Mouse (Mus musculus): ENCODE results near the gene Trim41. TPM values are rescaled to one million over a fixed set of nuclear protein-coding genes. Genes with fewer than 3 reads are reported as not detected.
"Not testable (repeated sequence)": the region's sequence is repeated elsewhere in the genome, so short reads cannot be mapped to it uniquely, and the experiment has no call there.

Trim41 gene
- polyA plus RNA-seq, 1 experiment from 2014 or later: 5.7 TPM

GRCm38 (mm10) chr11:48851270-48851995 is 34.3 kb upstream of the Trim41 start:
- WGBS: 78% methylated on average over 4 of the region's 4 CpGs
- no peak overlapping the region for H3K9ac ChIP-seq (ENCODE audit: low read length)
- peaks cover 12% of the 10 kb centered on the region for H3K4me1 ChIP-seq (ENCODE audit: control insufficient read depth, insufficient read depth, low read length)
- no peak overlapping the region for H3K4me2 ChIP-seq (ENCODE audit: low read depth, low read length)
- H3K9me3 ChIP-seq (replicated peaks; ENCODE audit: control insufficient read depth, low read length): no peaks in the 10 kb centered on the region
- no peaks in the 10 kb centered on the region for H3K27me3 ChIP-seq (ENCODE audit: control insufficient read depth, insufficient read depth, low read length)
- ATAC-seq (ENCODE audit: insufficient read depth, low FRiP score): no peak
- no peak overlapping the region for H3K27ac ChIP-seq (ENCODE audit: low read length)
- no peak overlapping the region for H3K4me3 ChIP-seq (replicated peaks; ENCODE audit: low read length)
- no peaks in the 10 kb centered on the region for H3K36me3 ChIP-seq (ENCODE audit: control insufficient read depth, insufficient read depth, low read length)

GRCm38 (mm10) chr11:48850240-48850639 is 33.1 kb upstream of the Trim41 start:
- Histone ChIP-seq H3K9ac (ENCODE audit: low read length) (no peak overlapping the region), H3K4me2 (ENCODE audit: low read depth, low read length) (no peak overlapping the region), H3K27ac (ENCODE audit: low read length) (no peak overlapping the region), H3K4me1 (ENCODE audit: control insufficient read depth, insufficient read depth, low read length) (peaks cover 12% of the 10 kb centered on the region), H3K9me3 (replicated peaks; ENCODE audit: control insufficient read depth, low read length) (no peaks in the 10 kb centered on the region), H3K27me3 (ENCODE audit: control insufficient read depth, insufficient read depth, low read length) (no peaks in the 10 kb centered on the region), H3K4me3 (replicated peaks; ENCODE audit: low read length) (no peak overlapping the region), H3K36me3 (ENCODE audit: control insufficient read depth, insufficient read depth, low read length) (no peaks in the 10 kb centered on the region)
- ATAC-seq (ENCODE audit: insufficient read depth, low FRiP score): no peak
- WGBS: 11% methylated on average over 2 of the region's 2 CpGs

GRCm38 (mm10) chr11:48846881-48847280 is 29.7 kb upstream of the Trim41 start:
- Histone ChIP-seq H3K9ac (ENCODE audit: low read length) (no peak overlapping the region), H3K9me3 (replicated peaks; ENCODE audit: control insufficient read depth, low read length) (no peaks in the 10 kb centered on the region), H3K27me3 (ENCODE audit: control insufficient read depth, insufficient read depth, low read length) (no peaks in the 10 kb centered on the region), H3K4me2 (ENCODE audit: low read depth, low read length) (no peak overlapping the region), H3K27ac (ENCODE audit: low read length) (no peak overlapping the region), H3K36me3 (ENCODE audit: control insufficient read depth, insufficient read depth, low read length) (no peaks in the 10 kb centered on the region), H3K4me3 (replicated peaks; ENCODE audit: low read length) (no peak overlapping the region), H3K4me1 (ENCODE audit: control insufficient read depth, insufficient read depth, low read length) (no peaks in the 10 kb centered on the region)
- ATAC-seq (ENCODE audit: insufficient read depth, low FRiP score): no peak
- 65% methylated on average over 5 of the region's 5 CpGs for WGBS

GRCm38 (mm10) chr11:48846362-48846761 is 29.2 kb upstream of the Trim41 start:
- not testable (repeated sequence) for ATAC-seq (ENCODE audit: insufficient read depth, low FRiP score); H3K4me1 ChIP-seq (ENCODE audit: control insufficient read depth, insufficient read depth, low read length); H3K27ac ChIP-seq (ENCODE audit: low read length); H3K36me3 ChIP-seq (ENCODE audit: control insufficient read depth, insufficient read depth, low read length); H3K4me2 ChIP-seq (ENCODE audit: low read depth, low read length); H3K9ac ChIP-seq (ENCODE audit: low read length); H3K4me3 ChIP-seq (replicated peaks; ENCODE audit: low read length); H3K27me3 ChIP-seq (ENCODE audit: control insufficient read depth, insufficient read depth, low read length); H3K9me3 ChIP-seq (replicated peaks; ENCODE audit: control insufficient read depth, low read length)
- WGBS: 72% methylated on average over 2 of the region's 2 CpGs

GRCm38 (mm10) chr11:48845244-48845815 is 28.2 kb upstream of the Trim41 start:
- no peak overlapping the region for H3K27ac ChIP-seq (ENCODE audit: low read length)
- WGBS: 26% methylated on average over 13 of the region's 13 CpGs

GRCm38 (mm10) chr11:48844309-48844708 is 27.2 kb upstream of the Trim41 start:
- no peak overlapping the region for H3K4me3 ChIP-seq (replicated peaks; ENCODE audit: low read length)
- no peak for ATAC-seq (ENCODE audit: insufficient read depth, low FRiP score)
- H3K27ac ChIP-seq (ENCODE audit: low read length): no peak overlapping the region
- 47% methylated on average over 6 of the region's 6 CpGs for WGBS
- no peaks in the 10 kb centered on the region for H3K9me3 ChIP-seq (replicated peaks; ENCODE audit: control insufficient read depth, low read length)
- H3K27me3 ChIP-seq (ENCODE audit: control insufficient read depth, insufficient read depth, low read length): no peaks in the 10 kb centered on the region
- no peak overlapping the region for H3K9ac ChIP-seq (ENCODE audit: low read length)
- no peaks in the 10 kb centered on the region for H3K4me1 ChIP-seq (ENCODE audit: control insufficient read depth, insufficient read depth, low read length)
- H3K36me3 ChIP-seq (ENCODE audit: control insufficient read depth, insufficient read depth, low read length): no peaks in the 10 kb centered on the region
- H3K4me2 ChIP-seq (ENCODE audit: low read depth, low read length): no peak overlapping the region

More at GRCm38 (mm10) chr11:48845244-48845815, 28.2 kb upstream of the Trim41 start:
- no peaks in the 10 kb centered on the region for H3K4me1 ChIP-seq (ENCODE audit: control insufficient read depth, insufficient read depth, low read length)
- peak overlapping the region; percentile 5; the same call in 1 of the 2 replicates for H3K9ac ChIP-seq (ENCODE audit: low read length)
- ATAC-seq (ENCODE audit: insufficient read depth, low FRiP score): no peak
- no peaks in the 10 kb centered on the region for H3K27me3 ChIP-seq (ENCODE audit: control insufficient read depth, insufficient read depth, low read length)
- no peak overlapping the region for H3K4me2 ChIP-seq (ENCODE audit: low read depth, low read length)
- no peaks in the 10 kb centered on the region for H3K36me3 ChIP-seq (ENCODE audit: control insufficient read depth, insufficient read depth, low read length)
- no peaks in the 10 kb centered on the region for H3K9me3 ChIP-seq (replicated peaks; ENCODE audit: control insufficient read depth, low read length)
- H3K4me3 ChIP-seq (replicated peaks; ENCODE audit: low read length): no peak overlapping the region

GRCm38 (mm10) chr11:48843202-48843601 is 26.0 kb upstream of the Trim41 start:
- Histone ChIP-seq H3K9ac (ENCODE audit: low read length) (no peak overlapping the region), H3K27ac (ENCODE audit: low read length) (no peak overlapping the region), H3K4me2 (ENCODE audit: low read depth, low read length) (no peak overlapping the region), H3K4me1 (ENCODE audit: control insufficient read depth, insufficient read depth, low read length) (no peaks in the 10 kb centered on the region; the same call in 1 of the 2 replicates), H3K9me3 (replicated peaks; ENCODE audit: control insufficient read depth, low read length) (no peaks in the 10 kb centered on the region), H3K4me3 (replicated peaks; ENCODE audit: low read length) (no peak overlapping the region), H3K27me3 (ENCODE audit: control insufficient read depth, insufficient read depth, low read length) (no peaks in the 10 kb centered on the region), H3K36me3 (ENCODE audit: control insufficient read depth, insufficient read depth, low read length) (no peaks in the 10 kb centered on the region)
- 62% methylated on average over 11 of the region's 11 CpGs for WGBS
- no peak for ATAC-seq (ENCODE audit: insufficient read depth, low FRiP score)

- WGBS: 77% methylated on average over 4 of the region's 4 CpGs
- ATAC-seq (ENCODE audit: insufficient read depth, low FRiP score): no peak
Measured at GRCm38 (mm10) chr11:48842378-48842792, 25.2 kb upstream of the Trim41 start.

GRCm38 (mm10) chr11:48841213-48841612 is 24.1 kb upstream of the Trim41 start:
- H3K9ac ChIP-seq (ENCODE audit: low read length): no peak overlapping the region
- H3K4me1 ChIP-seq (ENCODE audit: control insufficient read depth, insufficient read depth, low read length): peaks cover 3% of the 10 kb centered on the region; the same call in 1 of the 2 replicates
- no peak overlapping the region for H3K27ac ChIP-seq (ENCODE audit: low read length)
- H3K9me3 ChIP-seq (replicated peaks; ENCODE audit: control insufficient read depth, low read length): no peaks in the 10 kb centered on the region
- no peak overlapping the region for H3K4me3 ChIP-seq (replicated peaks; ENCODE audit: low read length)
- no peak overlapping the region for H3K4me2 ChIP-seq (ENCODE audit: low read depth, low read length)
- 79% methylated on average over 5 of the region's 5 CpGs for WGBS
- no peak for ATAC-seq (ENCODE audit: insufficient read depth, low FRiP score)
- H3K36me3 ChIP-seq (ENCODE audit: control insufficient read depth, insufficient read depth, low read length): no peaks in the 10 kb centered on the region
- no peaks in the 10 kb centered on the region for H3K27me3 ChIP-seq (ENCODE audit: control insufficient read depth, insufficient read depth, low read length)

More at GRCm38 (mm10) chr11:48842378-48842792, 25.2 kb upstream of the Trim41 start:
- Histone ChIP-seq H3K27ac (ENCODE audit: low read length) (no peak overlapping the region), H3K4me2 (ENCODE audit: low read depth, low read length) (no peak overlapping the region), H3K4me1 (ENCODE audit: control insufficient read depth, insufficient read depth, low read length) (no peaks in the 10 kb centered on the region; the same call in 1 of the 2 replicates), H3K9me3 (replicated peaks; ENCODE audit: control insufficient read depth, low read length) (no peaks in the 10 kb centered on the region), H3K9ac (ENCODE audit: low read length) (no peak overlapping the region), H3K27me3 (ENCODE audit: control insufficient read depth, insufficient read depth, low read length) (no peaks in the 10 kb centered on the region), H3K4me3 (replicated peaks; ENCODE audit: low read length) (no peak overlapping the region), H3K36me3 (ENCODE audit: control insufficient read depth, insufficient read depth, low read length) (no peaks in the 10 kb centered on the region)
